Mouse (Mus musculus): ENCODE measurements around the gene Icam1. TPM values are rescaled to one million over a fixed set of nuclear protein-coding genes. Genes with fewer than 3 reads are reported as not detected.
A peak's percentile ranks its signal among the peaks of the same experiment; 100 is the strongest.
"Not testable (repeated sequence)": the region's sequence is repeated elsewhere in the genome, so short reads cannot be mapped to it uniquely, and the experiment has no call there.

Gene Icam1
- total RNA-seq, 2 experiments from 2014 or later: 9.0 to 31.8 TPM

DNA sequence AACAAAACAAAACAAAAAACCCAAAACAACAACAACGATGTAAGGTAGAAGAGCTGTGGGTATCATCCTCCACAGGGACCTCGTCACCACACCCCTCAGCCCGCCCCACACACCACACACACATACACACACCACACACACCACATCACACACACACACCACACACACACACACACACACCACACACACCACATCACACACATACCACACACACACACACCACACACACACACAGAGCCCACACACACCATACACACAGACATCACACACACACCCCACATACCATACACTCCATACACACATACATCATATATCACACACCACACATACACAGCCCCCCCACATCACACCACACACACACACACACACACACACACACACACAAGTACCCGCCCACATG is 24.2 kb upstream of the Icam1 start:
- DNase-seq (ENCODE audit: low spot score in 2 of 2): no peak

GRCm38 (mm10) chr9:20993165-20993898 is 22.5 kb upstream of the Icam1 start:
- DNase-seq (ENCODE audit: low spot score in 2 of 2): no peak

DNA sequence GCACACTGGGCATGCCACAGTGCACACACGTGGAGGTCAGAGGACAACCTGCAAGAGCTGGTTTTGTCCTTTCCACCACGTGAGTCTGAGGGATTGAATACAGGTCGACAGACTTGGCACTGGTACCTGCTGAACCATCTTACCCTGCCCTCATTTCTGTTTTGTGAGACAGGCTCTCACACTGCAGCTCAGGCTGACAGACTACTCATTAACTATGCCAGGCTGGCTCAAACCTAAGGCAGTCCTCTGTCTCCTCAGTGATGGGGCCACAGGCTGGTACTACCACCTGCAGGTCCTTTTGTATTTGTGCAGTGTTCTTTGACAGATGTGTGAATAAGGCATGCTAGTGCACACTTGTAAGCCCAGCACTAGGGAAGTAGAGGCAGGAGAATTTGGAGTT is 20.7 kb upstream of the Icam1 start:
- no peak for DNase-seq (ENCODE audit: low spot score in 2 of 2)

GRCm38 (mm10) chr9:20997065-20997464 is 18.7 kb upstream of the Icam1 start:
- DNase-seq (ENCODE audit: low spot score in 2 of 2): no peak

DNA sequence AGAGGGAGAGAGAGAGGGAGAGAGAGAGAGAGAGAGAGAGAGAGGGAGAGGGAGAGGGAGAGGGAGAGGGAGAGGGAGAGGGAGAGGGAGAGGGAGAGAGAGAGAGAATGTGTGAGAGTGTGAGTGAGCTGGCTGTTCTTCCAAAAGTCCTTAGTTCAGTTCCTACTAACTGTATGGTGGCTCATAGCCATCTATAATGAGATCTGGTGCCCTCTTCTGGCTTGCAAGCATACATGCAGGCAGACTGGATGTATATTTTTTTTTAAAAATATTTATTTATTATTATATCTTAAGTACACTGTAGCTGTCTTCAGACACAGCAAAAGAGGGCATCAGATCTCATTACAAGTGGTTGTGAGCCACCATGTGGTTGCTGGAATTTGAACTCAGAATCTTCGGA is 17.4 kb upstream of the Icam1 start:
- not testable (repeated sequence) for DNase-seq (ENCODE audit: low spot score in 2 of 2)

DNA sequence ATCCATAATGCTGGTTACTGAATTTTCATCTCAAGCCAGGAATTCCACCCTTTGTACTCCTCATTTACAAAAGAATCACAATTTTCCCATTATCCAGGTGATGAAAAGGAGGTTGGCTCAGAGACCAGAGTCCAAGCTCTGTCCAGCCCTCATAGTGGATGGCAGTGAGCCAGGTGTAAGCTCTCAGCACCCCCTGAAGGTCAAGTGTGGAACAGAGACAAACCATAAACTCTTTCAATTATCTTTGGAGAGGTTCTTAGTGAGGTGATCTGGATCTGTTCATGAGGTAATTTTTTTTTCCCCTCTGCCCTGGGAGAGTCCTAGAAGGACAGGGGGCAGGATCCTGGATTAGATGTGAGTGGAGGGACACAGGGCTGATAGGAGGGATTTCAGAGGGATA is 15.0 kb upstream of the Icam1 start:
- DNase-seq (ENCODE audit: low spot score in 2 of 2): no peak

DNA sequence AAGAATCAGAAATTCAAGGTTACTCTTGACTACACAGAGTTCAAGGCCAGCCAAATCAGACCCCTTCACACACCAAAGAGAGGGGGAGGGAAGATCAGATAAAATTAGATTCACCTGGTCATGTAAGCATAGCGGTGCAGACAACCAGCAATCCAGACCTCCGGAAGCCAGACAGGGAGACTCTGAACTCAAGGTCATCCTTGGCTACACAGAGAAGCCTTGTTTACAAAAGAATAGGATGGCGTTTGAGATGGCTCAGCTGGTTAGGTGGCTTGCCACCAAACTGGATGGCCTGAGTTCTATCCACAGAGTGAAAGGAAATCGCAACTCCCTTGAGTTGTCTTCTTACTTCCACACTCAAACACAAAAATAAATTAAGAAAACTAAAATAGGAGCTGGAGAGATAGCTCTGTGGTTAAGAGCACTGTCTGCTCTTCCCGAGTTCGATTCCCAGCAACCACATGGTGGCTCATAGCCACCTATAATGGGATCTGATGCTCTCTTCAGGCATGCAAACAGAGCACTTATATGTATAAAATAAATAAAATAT is 14.1 kb upstream of the Icam1 start:
- no peak for DNase-seq (ENCODE audit: low spot score in 2 of 2)

DNA sequence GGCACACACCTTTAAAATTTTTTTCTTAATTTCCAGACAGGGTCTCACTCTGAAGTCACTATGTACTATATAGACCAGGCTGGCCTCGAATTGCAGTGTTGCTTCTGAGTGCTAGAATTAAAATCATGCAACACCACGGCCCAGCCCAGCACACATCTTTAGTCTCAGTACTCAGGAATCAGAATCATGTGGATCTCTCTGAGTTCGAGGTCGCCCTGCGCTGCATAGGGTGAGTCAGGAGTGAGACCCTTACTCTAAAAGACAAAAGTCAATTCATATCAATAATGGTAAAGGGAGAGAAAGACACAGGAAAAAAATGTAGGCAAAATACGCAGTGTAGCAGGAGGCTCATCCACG is 13.5 kb upstream of the Icam1 start:
- DNase-seq (ENCODE audit: low spot score in 2 of 2): no peak

GRCm38 (mm10) chr9:21002627-21003551 is 12.9 kb upstream of the Icam1 start, which contains the start of gene Mrpl4:
Mrpl4 (plus strand) TSS chr9:21002738.
- peak; percentile 88 to 89 for DNase-seq (ENCODE audit: low spot score in 2 of 2)

DNA sequence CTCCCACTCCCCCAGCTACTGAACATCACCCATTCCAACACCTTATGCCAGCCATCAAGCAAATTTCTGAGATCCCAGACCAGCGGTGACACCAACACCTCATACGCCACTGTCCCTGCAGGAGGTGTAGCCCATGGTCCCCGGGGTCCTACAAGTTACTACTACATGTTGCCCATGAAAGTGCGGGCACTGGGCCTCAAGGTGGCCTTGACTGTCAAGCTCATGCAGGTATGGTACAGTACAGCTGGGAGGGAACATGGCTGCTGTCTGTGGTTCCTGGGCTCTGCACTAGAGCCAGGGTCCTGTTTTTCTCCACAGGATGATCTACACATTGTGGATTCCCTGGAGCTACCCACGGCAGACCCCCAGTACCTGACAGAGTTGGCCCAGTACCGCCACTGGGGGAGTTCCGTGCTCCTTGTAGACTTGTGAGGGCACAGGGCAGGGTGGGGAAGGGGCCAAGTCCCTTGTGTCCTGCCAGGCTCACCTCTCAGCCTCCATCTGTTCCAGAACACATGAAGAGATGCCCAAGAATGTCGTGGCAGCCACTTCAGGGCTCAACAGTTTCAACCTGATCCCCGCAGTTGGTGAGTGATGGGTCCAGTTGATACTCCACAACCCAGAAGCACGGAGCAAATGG is 8.4 kb upstream of the Icam1 start:
- DNase-seq (ENCODE audit: low spot score in 2 of 2): no peak

GRCm38 (mm10) chr9:21008007-21008406 is 7.8 kb upstream of the Icam1 start:
- no peak for DNase-seq (ENCODE audit: low spot score in 2 of 2)

DNA sequence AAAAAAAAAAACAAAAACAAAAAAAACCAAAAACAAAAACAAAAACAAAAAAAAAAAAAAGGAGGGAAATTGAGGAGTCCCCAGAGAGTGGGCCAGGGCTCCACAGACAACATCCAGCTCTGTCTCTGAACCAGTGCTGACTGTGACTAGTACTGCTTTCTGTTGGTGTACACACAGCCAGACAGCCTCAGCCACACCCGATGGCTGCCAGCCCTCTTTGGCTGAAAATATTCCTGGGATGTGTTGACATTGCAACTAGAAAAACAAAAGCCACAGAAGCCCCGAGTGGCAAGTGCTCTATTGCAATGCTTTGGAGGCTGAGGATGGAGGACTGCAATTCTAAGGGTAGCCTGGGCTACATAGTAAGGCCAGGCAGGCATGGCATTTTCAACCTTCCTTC is 5.4 kb upstream of the Icam1 start:
- no peak for DNase-seq (ENCODE audit: low spot score in 2 of 2)

GRCm38 (mm10) chr9:21010939-21011541 is 4.7 kb upstream of the Icam1 start:
- not testable (repeated sequence) for DNase-seq (ENCODE audit: low spot score in 2 of 2)

- no peak for DNase-seq (ENCODE audit: low spot score in 2 of 2)
These were observed 3.9 kb upstream of the Icam1 start for GRCm38 (mm10) chr9:21011846-21012312.

DNA sequence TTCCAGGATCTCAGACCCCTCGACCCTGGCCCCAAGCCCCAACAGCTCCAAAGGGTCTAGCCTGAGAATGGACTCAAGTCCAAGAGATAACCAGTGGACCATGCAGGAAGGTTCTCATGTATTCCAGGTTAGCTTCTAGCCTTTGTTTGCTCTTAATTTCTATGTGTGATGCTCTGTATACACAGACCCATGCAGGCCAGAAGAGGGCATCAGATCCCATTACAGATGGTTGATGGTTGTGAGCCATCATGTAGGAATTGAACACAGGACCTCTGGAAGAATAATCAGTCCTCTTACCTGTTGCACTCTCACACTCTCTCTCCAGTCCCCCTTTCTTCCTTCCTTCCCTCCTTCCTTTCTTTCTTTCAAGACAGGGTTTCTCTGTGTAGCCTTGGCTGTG is 3.4 kb upstream of the Icam1 start:
- no peak for DNase-seq (ENCODE audit: low spot score in 2 of 2)

DNA sequence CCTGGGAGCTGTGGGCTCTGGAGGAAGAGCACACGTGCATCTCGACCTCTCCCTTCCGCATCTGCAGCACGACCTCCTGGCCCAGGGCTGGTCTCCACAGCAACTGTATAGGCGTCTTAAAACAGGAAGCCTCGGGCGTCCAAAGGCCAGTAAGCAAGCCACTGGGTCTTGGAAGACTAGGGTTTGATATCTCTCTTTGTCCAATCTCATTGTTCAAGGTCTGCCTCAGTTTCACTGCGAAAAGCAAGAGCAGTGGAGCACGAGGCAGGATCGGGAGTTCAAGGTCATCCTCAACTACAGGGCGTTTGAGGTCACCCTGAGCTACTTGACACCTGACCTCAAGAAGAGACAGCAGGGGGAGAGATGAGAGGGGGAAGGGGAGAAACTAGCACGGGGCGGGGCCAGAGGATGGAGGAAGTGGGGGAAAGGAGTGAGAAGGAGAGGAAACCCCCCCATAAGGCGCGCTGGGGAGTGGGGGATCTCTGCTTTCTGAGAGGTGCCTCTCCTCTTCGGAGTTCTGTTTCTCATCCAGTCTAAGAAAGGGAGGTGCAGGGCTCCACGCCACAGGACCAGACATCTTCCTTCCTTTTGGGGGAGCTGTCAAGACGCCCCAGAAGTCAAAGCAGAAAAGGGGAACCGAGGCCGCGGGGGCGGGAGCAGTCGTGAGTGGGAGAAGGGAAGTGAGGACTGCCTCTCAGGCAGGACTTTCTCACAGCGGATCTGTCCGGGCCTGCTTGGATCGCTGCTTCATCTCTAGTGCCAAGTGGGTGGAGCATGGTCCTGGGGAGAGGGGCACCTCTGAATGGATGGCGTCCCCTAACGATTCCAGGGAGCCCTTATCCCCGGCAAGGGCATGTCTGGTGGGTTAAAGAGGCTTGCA is 854 bp upstream of the Icam1 start:
- peak; percentile 27 to 55 for DNase-seq (ENCODE audit: low spot score in 2 of 2)

DNA sequence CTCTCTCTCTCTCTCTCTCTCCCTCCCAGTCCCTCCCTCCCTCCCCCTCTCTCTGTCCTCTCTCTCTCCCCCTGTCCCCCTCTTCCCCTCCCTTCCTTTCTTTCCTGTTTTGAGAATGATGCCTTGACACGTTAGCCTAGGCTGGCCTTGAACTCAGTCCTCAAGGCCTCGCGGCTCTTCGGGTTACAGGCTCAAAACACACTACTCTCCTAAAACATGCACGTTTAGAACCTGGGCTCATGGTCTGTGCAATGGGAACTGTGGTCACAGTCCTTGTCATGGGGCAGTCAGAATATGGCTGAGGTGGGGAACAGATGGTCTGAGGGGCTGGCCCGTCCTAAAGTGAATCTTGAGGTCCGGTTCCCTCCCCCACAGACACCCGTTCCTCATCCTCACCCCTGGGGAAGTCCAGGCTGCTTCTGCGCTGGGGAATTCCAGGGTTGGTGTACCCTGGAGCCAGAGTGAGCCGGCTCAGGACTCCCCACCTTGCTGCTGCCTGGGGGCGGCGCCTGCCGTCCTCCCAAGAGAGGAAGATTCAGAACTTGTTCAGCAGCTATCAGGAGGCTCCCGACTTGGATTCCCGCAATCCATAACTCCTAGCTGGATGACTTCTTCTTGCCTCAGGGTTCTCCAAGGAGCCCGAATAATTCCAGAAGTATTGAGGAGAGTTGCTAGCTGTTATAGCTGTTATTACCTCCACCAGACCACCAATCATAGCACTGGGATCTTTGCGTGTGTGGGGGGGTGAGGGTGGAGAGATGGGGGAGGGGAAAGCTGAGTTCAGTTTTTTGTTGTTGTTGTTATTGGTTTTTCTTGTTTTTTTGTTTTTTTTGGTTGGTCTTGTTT is 769 bp downstream of the Icam1 start:
- DNase-seq (ENCODE audit: low spot score in 2 of 2): no peak

- DNase-seq (ENCODE audit: low spot score in 2 of 2): no peak
These were observed 1.4 kb downstream of the Icam1 start for GRCm38 (mm10) chr9:21017177-21017575.

DNA sequence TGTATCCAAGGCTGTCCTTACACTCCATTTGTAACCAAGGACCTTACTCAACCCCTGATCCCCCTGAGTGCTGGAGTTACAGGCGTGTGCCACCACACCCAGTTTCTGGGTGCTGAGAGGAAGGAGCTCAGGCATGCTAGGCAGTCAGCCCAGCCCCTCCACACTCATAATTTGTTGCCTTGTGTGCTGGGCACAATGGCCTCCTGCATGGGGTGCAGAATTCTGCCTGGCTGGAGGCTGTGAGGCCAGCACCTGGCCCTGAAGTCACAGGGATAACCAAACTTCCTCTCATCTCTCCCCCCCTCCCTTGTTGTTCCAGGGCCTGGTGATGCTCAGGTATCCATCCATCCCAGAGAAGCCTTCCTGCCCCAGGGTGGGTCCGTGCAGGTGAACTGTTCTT is 2.8 kb downstream of the Icam1 start:
- DNase-seq (ENCODE audit: low spot score in 2 of 2): no peak
